Mouse (Mus musculus): ENCODE measurements around the gene Ccdc181. TPM values are rescaled to one million over a fixed set of nuclear protein-coding genes. Genes with fewer than 3 reads are reported as not detected.
A peak's percentile ranks its signal among the peaks of the same experiment; 100 is the strongest.

The Ccdc181 gene
- polyA plus RNA-seq, 1 experiment from 2014 or later = 5.0 TPM

GRCm38 (mm10) chr1:164319542-164320140 lies 44.3 kb downstream of the Ccdc181 start:
- no peak overlapping the region for H3K27ac ChIP-seq (ENCODE audit: low read depth)
- no peaks in the 10 kb centered on the region for H3K27me3 ChIP-seq (ENCODE audit: insufficient read depth, low read length)
- 28% methylated on average over 14 of the region's 14 CpGs for WGBS
- peak; percentile 67 for DNase-seq
- H3K4me1 ChIP-seq (ENCODE audit: insufficient read depth) = no peaks in the 10 kb centered on the region
- H3K36me3 ChIP-seq (ENCODE audit: insufficient read depth) = no peaks in the 10 kb centered on the region
- TF ChIP-seq CTCF (IDR thresholded peaks at IDR 0.05; ENCODE audit: low read depth) = no peak
- H3K9ac ChIP-seq = no peak overlapping the region
- no peak overlapping the region for H3K4me2 ChIP-seq
- ATAC-seq (ENCODE audit: insufficient read depth) = peak; percentile 77
- no peaks in the 10 kb centered on the region for H3K9me3 ChIP-seq (ENCODE audit: low read depth, low read length)
- H3K4me3 ChIP-seq (ENCODE audit: low read depth, low read length) = no peak overlapping the region

GRCm38 (mm10) chr1:164320731-164321130 lies 45.3 kb downstream of the Ccdc181 start:
- TF ChIP-seq CTCF (IDR thresholded peaks at IDR 0.05; ENCODE audit: low read depth) = no peak
- no peaks in the 10 kb centered on the region for H3K4me1 ChIP-seq (ENCODE audit: insufficient read depth)
- no peak overlapping the region for H3K4me3 ChIP-seq (ENCODE audit: low read depth, low read length)
- no peak overlapping the region for H3K4me2 ChIP-seq
- H3K9me3 ChIP-seq (ENCODE audit: low read depth, low read length) = no peaks in the 10 kb centered on the region
- 57% methylated on average over 5 of the region's 5 CpGs for WGBS
- H3K27me3 ChIP-seq (ENCODE audit: insufficient read depth, low read length) = no peaks in the 10 kb centered on the region
- no peaks in the 10 kb centered on the region for H3K36me3 ChIP-seq (ENCODE audit: insufficient read depth)
- DNase-seq (peak; percentile 33), ATAC-seq (ENCODE audit: insufficient read depth) (no peak)
- H3K27ac ChIP-seq (ENCODE audit: low read depth) = no peak overlapping the region
- no peak overlapping the region for H3K9ac ChIP-seq

- Histone ChIP-seq H3K4me2 (no peak overlapping the region), H3K27me3 (ENCODE audit: insufficient read depth, low read length) (no peaks in the 10 kb centered on the region), H3K36me3 (ENCODE audit: insufficient read depth) (no peaks in the 10 kb centered on the region), H3K4me3 (ENCODE audit: low read depth, low read length) (no peak overlapping the region), H3K27ac (ENCODE audit: low read depth) (no peak overlapping the region), H3K4me1 (ENCODE audit: insufficient read depth) (no peaks in the 10 kb centered on the region), H3K9me3 (ENCODE audit: low read depth, low read length) (no peaks in the 10 kb centered on the region), H3K9ac (no peak overlapping the region)
- ATAC-seq (ENCODE audit: insufficient read depth) (no peak), DNase-seq (no peak)
- 61% methylated on average over 10 of the region's 10 CpGs for WGBS
- TF ChIP-seq CTCF (IDR thresholded peaks at IDR 0.05; ENCODE audit: low read depth) = no peak
These were observed 46.0 kb downstream of the Ccdc181 start for GRCm38 (mm10) chr1:164321408-164321807.

- no peak for TF ChIP-seq CTCF (IDR thresholded peaks at IDR 0.05; ENCODE audit: low read depth)
These were observed 47.7 kb downstream of the Ccdc181 start for GRCm38 (mm10) chr1:164322987-164323650.

GRCm38 (mm10) chr1:164324221-164324620 lies 48.8 kb downstream of the Ccdc181 start:
- WGBS = 76% methylated on average over 4 of the region's 4 CpGs
- ATAC-seq (ENCODE audit: insufficient read depth) (no peak), DNase-seq (no peak)
- no peak for TF ChIP-seq CTCF (IDR thresholded peaks at IDR 0.05; ENCODE audit: low read depth)
- H3K4me1 ChIP-seq (ENCODE audit: insufficient read depth) = no peaks in the 10 kb centered on the region; the same call in 1 of the 2 replicates
- no peaks in the 10 kb centered on the region for H3K9me3 ChIP-seq (ENCODE audit: low read depth, low read length)
- H3K4me3 ChIP-seq (ENCODE audit: low read depth, low read length) = no peak overlapping the region
- H3K27ac ChIP-seq (ENCODE audit: low read depth) = no peak overlapping the region
- no peaks in the 10 kb centered on the region for H3K27me3 ChIP-seq (ENCODE audit: insufficient read depth, low read length)
- no peak overlapping the region for H3K4me2 ChIP-seq
- H3K36me3 ChIP-seq (ENCODE audit: insufficient read depth) = no peaks in the 10 kb centered on the region
- no peak overlapping the region for H3K9ac ChIP-seq

More at GRCm38 (mm10) chr1:164322987-164323650, 47.7 kb downstream of the Ccdc181 start:
- Histone ChIP-seq H3K27me3 (ENCODE audit: insufficient read depth, low read length) (no peaks in the 10 kb centered on the region), H3K9me3 (ENCODE audit: low read depth, low read length) (no peaks in the 10 kb centered on the region), H3K9ac (no peak overlapping the region), H3K36me3 (ENCODE audit: insufficient read depth) (no peaks in the 10 kb centered on the region), H3K4me1 (ENCODE audit: insufficient read depth) (no peaks in the 10 kb centered on the region; the same call in 1 of the 2 replicates), H3K4me3 (ENCODE audit: low read depth, low read length) (no peak overlapping the region), H3K27ac (ENCODE audit: low read depth) (no peak overlapping the region), H3K4me2 (no peak overlapping the region)
- peak; percentile 66 for DNase-seq
- 31% methylated on average over 8 of the region's 8 CpGs for WGBS
- no peak for ATAC-seq (ENCODE audit: insufficient read depth)

- TF ChIP-seq CTCF (IDR thresholded peaks at IDR 0.05; ENCODE audit: low read depth) = no peak
- Histone ChIP-seq H3K36me3 (ENCODE audit: insufficient read depth) (no peaks in the 10 kb centered on the region), H3K27me3 (ENCODE audit: insufficient read depth, low read length) (no peaks in the 10 kb centered on the region), H3K4me3 (ENCODE audit: low read depth, low read length) (no peak overlapping the region), H3K9ac (no peak overlapping the region), H3K4me1 (ENCODE audit: insufficient read depth) (no peaks in the 10 kb centered on the region; the same call in 1 of the 2 replicates), H3K27ac (ENCODE audit: low read depth) (no peak overlapping the region), H3K9me3 (ENCODE audit: low read depth, low read length) (no peaks in the 10 kb centered on the region), H3K4me2 (no peak overlapping the region)
- WGBS = 60% methylated on average over 2 of the region's 2 CpGs
- no peak for ATAC-seq (ENCODE audit: insufficient read depth)
- peak; percentile 39 for DNase-seq
These were observed 49.5 kb downstream of the Ccdc181 start for GRCm38 (mm10) chr1:164324878-164325277.

GRCm38 (mm10) chr1:164326600-164327155 lies 51.3 kb downstream of the Ccdc181 start:
- DNase-seq = peak; percentile 69
- Histone ChIP-seq H3K27ac (ENCODE audit: low read depth) (peak overlapping the region; percentile 30; the same call in 1 of the 2 replicates), H3K36me3 (ENCODE audit: insufficient read depth) (0 out of 2 replicates have a peak, but pooled peaks cover 3% of the 10 kb centered on the region), H3K27me3 (ENCODE audit: insufficient read depth, low read length) (no peaks in the 10 kb centered on the region), H3K4me2 (no peak overlapping the region), H3K9me3 (ENCODE audit: low read depth, low read length) (no peaks in the 10 kb centered on the region), H3K4me1 (ENCODE audit: insufficient read depth) (no peaks in the 10 kb centered on the region; the same call in 1 of the 2 replicates), H3K9ac (no peak overlapping the region), H3K4me3 (ENCODE audit: low read depth, low read length) (no peak overlapping the region)
- TF ChIP-seq CTCF (IDR thresholded peaks at IDR 0.05; ENCODE audit: low read depth) = no peak
- peak; percentile 86 for ATAC-seq (ENCODE audit: insufficient read depth)
- 43% methylated on average over 6 of the region's 6 CpGs for WGBS
